Mouse (Mus musculus) testis, adult 2 months (tissue): ENCODE data around the gene Mfap1a.

ENCODE experiments used
- CTCF ChIP-seq: fragments of 200-500 bp; IDR thresholded peaks from 2 replicates; pipeline ENCODE4 v1.5.1; 2012; ENCODE audit warnings: low read depth, mild to moderate bottlenecking, inconsistent platforms, low read length, moderate library complexity; ENCODE audit not compliant: control insufficient read depth, insufficient read depth, insufficient replicate concordance
- POLR2A ChIP-seq: fragments of 200-500 bp; IDR thresholded peaks from 2 replicates; pipeline ENCODE4 v1.6.1; 2012; ENCODE audit warnings: low read depth, mild to moderate bottlenecking, inconsistent platforms, low read length, moderate library complexity; ENCODE audit not compliant: control insufficient read depth

DNA sequence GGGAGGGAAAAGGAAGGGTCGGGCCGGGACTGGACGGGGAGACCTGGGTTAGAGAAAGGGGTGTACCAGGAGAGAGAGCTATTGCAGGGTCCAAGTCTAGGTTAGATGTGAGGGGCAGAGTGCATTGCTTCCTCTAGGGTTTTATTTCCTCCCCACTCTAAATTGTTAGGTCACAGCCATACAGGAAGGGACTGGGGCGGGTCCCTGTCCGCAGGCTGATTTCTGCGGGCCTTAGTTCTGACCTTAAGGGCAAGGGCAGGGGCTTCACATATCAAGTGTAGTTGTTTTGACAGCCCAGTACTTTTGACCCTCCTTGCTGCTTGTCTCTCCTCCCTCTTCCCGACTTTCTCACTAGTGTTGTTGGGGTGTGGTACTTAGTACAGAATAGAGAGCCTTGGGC, 56.4 kb downstream of the Mfap1a start:
- TF ChIP-seq CTCF: no peak
- TF ChIP-seq POLR2A: no peak
